Mouse (Mus musculus) retina, adult 2 months (tissue): ENCODE measurements around the gene Nudcd3.

ENCODE experiments used
- DNase-seq: peaks from one replicate; pipeline ENCODE4 v3.0.0-alpha.2; 2012; ENCODE audit warnings: low read depth, low spot score

The Nudcd3 gene

GRCm38 (mm10) chr11:6063501-6064214, 136.6 kb downstream of the Nudcd3 start:
- no peak for DNase-seq

- DNase-seq: no peak
These were observed 137.2 kb downstream of the Nudcd3 start for GRCm38 (mm10) chr11:6063065-6063464.

- no peak for DNase-seq
These were observed 137.9 kb downstream of the Nudcd3 start for GRCm38 (mm10) chr11:6062329-6062728.

GRCm38 (mm10) chr11:6061891-6062290, 138.3 kb downstream of the Nudcd3 start:
- no peak for DNase-seq

- DNase-seq: no peak
These were observed 141.1 kb downstream of the Nudcd3 start for GRCm38 (mm10) chr11:6059162-6059561.
